Mouse (Mus musculus): Measurements from ENCODE around the gene Olfr1513. TPM values are rescaled to one million over a fixed set of nuclear protein-coding genes. Genes with fewer than 3 reads are reported as not detected.
"Not testable (repeated sequence)": the region's sequence is repeated elsewhere in the genome, so short reads cannot be mapped to it uniquely, and the experiment has no call there.

Olfr1513 gene
- polyA plus RNA-seq, 2 experiments, result not detected

DNA sequence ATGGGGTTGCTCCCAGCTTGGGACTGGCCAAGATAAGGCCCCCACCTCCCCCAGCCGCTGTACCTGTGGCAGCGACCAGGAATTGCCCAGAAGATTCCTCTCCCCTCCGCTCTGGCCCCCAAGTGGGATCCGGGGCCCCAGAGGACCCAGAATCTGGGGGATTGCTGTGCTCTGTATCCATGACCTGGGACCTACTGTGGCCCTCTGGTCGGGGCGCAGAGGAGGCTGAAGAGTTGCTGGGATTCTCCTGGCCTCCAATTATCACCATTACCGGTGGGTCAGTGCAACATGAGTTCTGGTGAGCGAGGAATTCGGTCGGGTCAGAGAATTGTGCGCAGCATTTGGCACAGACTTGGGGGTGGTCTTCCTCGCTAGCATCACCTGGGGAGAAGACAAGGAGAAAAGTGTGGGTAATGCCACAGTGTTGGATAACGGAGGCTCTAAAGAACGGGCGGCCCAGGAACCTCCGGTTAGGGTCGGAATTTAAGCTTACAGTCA lies 40.9 kb downstream of the Olfr1513 start:
- Histone ChIP-seq H3K4me3 (replicated peaks; ENCODE audit: low read length) (peak overlapping the region; percentile 86), H3K4me1 (ENCODE audit: control insufficient read depth, insufficient read depth, low read length) (peaks cover 13% of the 10 kb centered on the region), H3K36me3 (ENCODE audit: control insufficient read depth, insufficient read depth, low read length) (peaks cover 44% of the 10 kb centered on the region), H3K27me3 (ENCODE audit: control insufficient read depth, insufficient read depth, low read length) (no peaks in the 10 kb centered on the region), H3K9me3 (ENCODE audit: control insufficient read depth, low read length) (no peaks in the 10 kb centered on the region), H3K27ac (replicated peaks; ENCODE audit: low read depth, low read length) (peak overlapping the region; percentile 88), H3K4me2 (replicated peaks; ENCODE audit: low read depth, low read length, severe bottlenecking) (peak overlapping the region; percentile 77), H3K9ac (ENCODE audit: low read depth, low read length, severe bottlenecking) (peak overlapping the region; percentile 92)
- ATAC-seq (ENCODE audit: low FRiP score, low read depth) (0 out of 2 replicates have a peak, but pooled peaks have one; percentile 3), DNase-seq (ENCODE audit: low spot score) (no peak)
- no peak for TF ChIP-seq POLR2A (IDR thresholded peaks at IDR 0.05; ENCODE audit: borderline replicate concordance, extremely low read depth, insufficient read depth, insufficient read length)
- 6% methylated on average over 17 of the region's 17 CpGs for WGBS

DNA sequence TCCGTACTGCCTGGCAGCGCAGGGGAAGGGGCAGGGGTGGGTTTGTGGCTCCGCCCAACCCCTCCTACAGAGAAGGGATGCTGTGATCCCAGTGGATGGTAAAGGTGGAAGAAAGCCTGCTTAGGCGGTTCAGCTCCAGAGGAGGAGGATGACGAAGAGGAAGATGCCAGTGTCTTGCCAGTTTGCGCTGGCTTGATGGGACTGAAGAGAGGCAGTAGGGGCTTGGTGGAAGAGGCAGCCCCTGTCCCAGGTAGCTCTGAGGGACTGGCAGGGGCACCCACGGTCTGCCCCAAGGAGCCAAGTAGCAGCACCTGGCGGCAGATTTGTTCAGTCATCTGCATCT lies 41.4 kb downstream of the Olfr1513 start:
- 51% methylated on average over 8 of the region's 8 CpGs for WGBS
- TF ChIP-seq POLR2A (IDR thresholded peaks at IDR 0.05; ENCODE audit: borderline replicate concordance, extremely low read depth, insufficient read depth, insufficient read length), result no peak

DNA sequence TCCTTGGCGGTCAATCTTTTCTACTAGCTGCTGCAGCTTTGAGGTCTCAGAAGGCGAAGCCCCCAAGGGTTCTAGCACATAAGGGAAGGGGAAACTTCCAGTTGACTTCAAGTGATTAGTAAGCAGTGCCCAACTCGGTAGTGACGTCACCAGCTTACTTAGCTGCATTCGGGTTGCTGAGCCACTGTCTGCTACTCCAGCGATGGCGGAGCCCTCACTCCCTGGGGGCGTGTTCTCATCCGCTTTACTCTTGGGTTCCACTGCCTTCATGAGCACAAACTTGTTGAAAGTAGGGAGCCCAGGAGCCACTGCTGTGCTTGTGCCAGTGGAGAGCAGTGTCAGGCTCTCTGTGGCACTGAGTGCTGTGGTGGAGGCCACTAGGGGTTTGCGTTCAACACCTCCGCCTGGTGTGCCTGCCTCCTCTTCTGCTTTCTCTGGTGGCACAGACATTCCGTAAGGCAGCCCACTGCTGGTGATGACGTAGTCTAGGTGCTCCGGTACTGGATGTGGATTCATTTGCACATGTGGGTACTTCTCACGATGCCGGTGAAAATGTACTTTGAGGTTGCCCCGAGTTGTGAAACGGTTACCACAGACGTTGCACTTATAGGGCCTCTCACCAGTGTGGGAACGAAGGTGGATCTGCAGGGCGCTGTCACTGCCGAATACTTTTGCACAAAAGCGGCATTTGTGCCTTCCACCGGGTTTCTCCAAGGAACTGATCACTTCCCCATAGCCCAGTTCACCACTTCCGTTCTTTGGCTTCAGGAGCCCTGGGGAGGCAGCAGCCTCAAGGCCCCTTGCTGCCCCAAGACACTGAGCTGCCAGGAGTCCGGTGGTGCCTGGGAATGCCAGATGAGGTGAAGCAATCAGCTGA lies 42.0 kb downstream of the Olfr1513 start:
- no peak for DNase-seq (ENCODE audit: low spot score)
- ATAC-seq (ENCODE audit: low FRiP score, low read depth), result no peak
- Histone ChIP-seq H3K4me2 (replicated peaks; ENCODE audit: low read depth, low read length, severe bottlenecking) (peak overlapping the region; percentile 77), H3K4me3 (replicated peaks; ENCODE audit: low read length) (no peak overlapping the region), H3K9me3 (ENCODE audit: control insufficient read depth, low read length) (no peaks in the 10 kb centered on the region), H3K4me1 (ENCODE audit: control insufficient read depth, insufficient read depth, low read length) (peaks cover 13% of the 10 kb centered on the region), H3K36me3 (ENCODE audit: control insufficient read depth, insufficient read depth, low read length) (peaks cover 51% of the 10 kb centered on the region), H3K9ac (ENCODE audit: low read depth, low read length, severe bottlenecking) (no peak overlapping the region), H3K27ac (replicated peaks; ENCODE audit: low read depth, low read length) (no peak overlapping the region), H3K27me3 (ENCODE audit: control insufficient read depth, insufficient read depth, low read length) (no peaks in the 10 kb centered on the region)
- no peak for TF ChIP-seq POLR2A (IDR thresholded peaks at IDR 0.05; ENCODE audit: borderline replicate concordance, extremely low read depth, insufficient read depth, insufficient read length)
- 85% methylated on average over 26 of the region's 26 CpGs for WGBS

More for the DNA sequence above, 41.4 kb downstream of the Olfr1513 start:
- peak overlapping the region; percentile 77 for H3K4me2 ChIP-seq (replicated peaks; ENCODE audit: low read depth, low read length, severe bottlenecking)
- H3K36me3 ChIP-seq (ENCODE audit: control insufficient read depth, insufficient read depth, low read length), result peaks cover 46% of the 10 kb centered on the region
- H3K9me3 ChIP-seq (ENCODE audit: control insufficient read depth, low read length), result no peaks in the 10 kb centered on the region
- H3K27me3 ChIP-seq (ENCODE audit: control insufficient read depth, insufficient read depth, low read length), result no peaks in the 10 kb centered on the region
- ATAC-seq (ENCODE audit: low FRiP score, low read depth) (no peak), DNase-seq (ENCODE audit: low spot score) (no peak)
- 0 out of 2 replicates have a peak overlapping the region, but pooled peaks have one; percentile 92 for H3K9ac ChIP-seq (ENCODE audit: low read depth, low read length, severe bottlenecking)
- peak overlapping the region; percentile 86 for H3K4me3 ChIP-seq (replicated peaks; ENCODE audit: low read length)
- peaks cover 13% of the 10 kb centered on the region for H3K4me1 ChIP-seq (ENCODE audit: control insufficient read depth, insufficient read depth, low read length)
- no peak overlapping the region for H3K27ac ChIP-seq (replicated peaks; ENCODE audit: low read depth, low read length)

DNA sequence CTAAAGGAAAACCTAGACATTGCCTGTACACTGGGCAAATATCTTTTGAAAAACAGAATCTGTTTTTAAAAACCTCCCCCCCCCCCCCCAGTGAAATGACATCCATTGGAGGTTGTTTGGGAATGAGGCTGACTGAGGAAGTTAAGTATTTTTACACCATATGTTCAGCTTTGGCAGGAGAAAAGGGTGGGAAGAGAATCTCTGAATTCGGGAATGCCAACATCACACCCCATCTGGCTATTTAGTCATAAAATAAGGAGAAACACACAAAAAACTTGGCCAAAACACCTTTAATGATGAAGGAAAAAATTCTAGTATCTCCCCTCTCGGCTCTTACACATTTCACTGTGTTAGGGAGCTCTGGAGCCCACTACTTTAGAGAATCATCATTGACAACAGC lies 45.3 kb downstream of the Olfr1513 start:
- Histone ChIP-seq H3K9me3 (ENCODE audit: control insufficient read depth, low read length) (no peaks in the 10 kb centered on the region), H3K27me3 (ENCODE audit: control insufficient read depth, insufficient read depth, low read length) (no peaks in the 10 kb centered on the region), H3K4me3 (replicated peaks; ENCODE audit: low read length) (no peak overlapping the region), H3K9ac (ENCODE audit: low read depth, low read length, severe bottlenecking) (no peak overlapping the region), H3K4me1 (ENCODE audit: control insufficient read depth, insufficient read depth, low read length) (peaks cover 6% of the 10 kb centered on the region), H3K4me2 (replicated peaks; ENCODE audit: low read depth, low read length, severe bottlenecking) (no peak overlapping the region), H3K27ac (replicated peaks; ENCODE audit: low read depth, low read length) (no peak overlapping the region), H3K36me3 (ENCODE audit: control insufficient read depth, insufficient read depth, low read length) (peaks cover 54% of the 10 kb centered on the region)
- no peak for DNase-seq (ENCODE audit: low spot score)
- 93% methylated on average over 2 of the region's 2 CpGs for WGBS
- no peak for ATAC-seq (ENCODE audit: low FRiP score, low read depth)
- TF ChIP-seq POLR2A (IDR thresholded peaks at IDR 0.05; ENCODE audit: borderline replicate concordance, extremely low read depth, insufficient read depth, insufficient read length), result no peak

DNA sequence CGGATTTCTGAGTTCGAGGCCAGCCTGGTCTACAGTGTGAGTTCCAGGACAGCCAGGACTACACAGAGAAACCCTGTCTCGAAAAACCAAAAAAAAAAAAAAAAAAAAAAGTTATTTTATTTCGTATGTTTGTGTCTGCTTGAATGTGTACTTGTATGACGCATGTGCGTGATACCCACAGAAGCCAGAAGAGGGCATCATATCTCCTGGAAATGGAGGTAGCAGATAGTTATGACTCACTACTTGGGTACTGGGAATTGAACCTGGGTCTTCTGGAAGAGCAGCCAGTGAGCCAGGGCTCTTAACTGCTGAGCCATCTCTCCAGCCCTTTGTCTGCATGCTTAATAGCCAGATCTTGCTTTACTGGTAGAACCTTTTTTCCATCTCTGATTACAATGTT lies 45.9 kb downstream of the Olfr1513 start:
- ATAC-seq (ENCODE audit: low FRiP score, low read depth); DNase-seq (ENCODE audit: low spot score); H3K27ac ChIP-seq (replicated peaks; ENCODE audit: low read depth, low read length); H3K9ac ChIP-seq (ENCODE audit: low read depth, low read length, severe bottlenecking); H3K9me3 ChIP-seq (ENCODE audit: control insufficient read depth, low read length); H3K4me1 ChIP-seq (ENCODE audit: control insufficient read depth, insufficient read depth, low read length); H3K27me3 ChIP-seq (ENCODE audit: control insufficient read depth, insufficient read depth, low read length); H3K4me3 ChIP-seq (replicated peaks; ENCODE audit: low read length); H3K4me2 ChIP-seq (replicated peaks; ENCODE audit: low read depth, low read length, severe bottlenecking): not testable (repeated sequence)
- peaks cover 54% of the 10 kb centered on the region for H3K36me3 ChIP-seq (ENCODE audit: control insufficient read depth, insufficient read depth, low read length)
- WGBS, result 92% methylated on average over 5 of the region's 6 CpGs

All from limb, embryonic 14.5 days (tissue).